Mouse (Mus musculus) lung, adult 2 months (tissue): ENCODE measurements around the gene Txnrd3.

Experiments
- CTCF ChIP-seq: fragments of 200-500 bp; IDR thresholded peaks from 2 replicates; pipeline ENCODE4 v1.5.1; 2011; ENCODE audit warnings: mild to moderate bottlenecking, low read length, control low read depth; ENCODE audit not compliant: insufficient read depth
- POLR2A ChIP-seq: fragments of 200-500 bp; IDR thresholded peaks from 2 replicates; pipeline ENCODE4 v1.6.1; 2011; ENCODE audit warnings: low read depth, mild to moderate bottlenecking, control low read depth, low read length, borderline replicate concordance; ENCODE audit errors: extremely low read depth

GRCm38 (mm10) chr6:89644271-89645075 lies 685 bp downstream of the Txnrd3 start:
- TF ChIP-seq POLR2A (no peak), CTCF (no peak)
